Comparison of ENCODE assay signal across 9 mouse cellular contexts in genomic region chr17:67978786-67979185, GRCm38 (mm10). TPM values are rescaled to one million over a fixed set of nuclear protein-coding genes. Genes with fewer than 3 reads are reported as not detected.
A peak's percentile ranks its signal among the peaks of the same experiment; 100 is the strongest.
DNase-seq lines count a peak whose midpoint lies in the region; ATAC-seq and TF ChIP-seq lines count a peak whose summit lies in the region.
"Had no signal": no experiment of that assay in that cellular context is flagged by ENCODE, and none has a peak within 500 bp of the region (broad histone marks: within the 10 kb centered on the region; RNA-seq: fewer than 3 reads in every experiment).

No protein-coding gene starts in this region.

- no peak for TF ChIP-seq CTCF in embryonic fibroblast, embryonic 13.5 days (IDR thresholded peaks at IDR 0.05; ENCODE audit: borderline replicate concordance, insufficient read depth, low read length)
- TF ChIP-seq CTCF in liver, postnatal 0 days (IDR thresholded peaks at IDR 0.05; ENCODE audit: low read depth), result no peak

- DNase-seq in 3134 (ENCODE audit: extremely low read depth, insufficient read length, low spot score) (peak; percentile 72), MN1 (ENCODE audit: low spot score) (peak; percentile 25)
- peak; percentile 80 for DNase-seq in heart, postnatal 4 days
- DNase-seq in liver, postnatal 0 days, result peak; percentile 23
- no peak for DNase-seq in frontal cortex, postnatal 14 days (ENCODE audit: low spot score in 2 of 2)
- DNase-seq in forebrain, embryonic 10.5 days (ENCODE audit: extremely low spot score, low spot score), result no peak

- H3K4me1 ChIP-seq in embryonic fibroblast, embryonic 13.5 days (ENCODE audit: control insufficient read depth, insufficient read depth, low read length), result peaks cover 14% of the 10 kb centered on the region
- H3K4me1 ChIP-seq in liver, postnatal 0 days (ENCODE audit: insufficient read depth), result no peaks in the 10 kb centered on the region
- H3K4me1 ChIP-seq in forebrain, embryonic 10.5 days, result peaks cover 33% of the 10 kb centered on the region
- H3K4me1 ChIP-seq: liver, embryonic 15.5 days had no signal

- H3K9ac ChIP-seq in liver, postnatal 0 days (replicated peaks), result no peak overlapping the region
- H3K9ac ChIP-seq: liver, embryonic 15.5 days had no signal

- H3K27me3 ChIP-seq in liver, postnatal 0 days (ENCODE audit: insufficient read depth, low read length), result no peaks in the 10 kb centered on the region
- H3K27me3 ChIP-seq in forebrain, embryonic 10.5 days (ENCODE audit: poor library complexity, severe bottlenecking), result no peaks in the 10 kb centered on the region
- H3K27me3 ChIP-seq: liver, embryonic 15.5 days had no signal

- no peak overlapping the region for H3K4me3 ChIP-seq in embryonic fibroblast, embryonic 13.5 days (ENCODE audit: insufficient read depth, low read length)
- no peak overlapping the region for H3K4me3 ChIP-seq in liver, postnatal 0 days (ENCODE audit: low read depth, low read length)
- no peak overlapping the region for H3K4me3 ChIP-seq in forebrain, embryonic 10.5 days
- H3K4me3 ChIP-seq: liver, embryonic 15.5 days had no signal

- H3K27ac ChIP-seq in embryonic fibroblast, embryonic 13.5 days (ENCODE audit: insufficient read depth, low read length), result peak overlapping the region; percentile 80
- no peak overlapping the region for H3K27ac ChIP-seq in liver, postnatal 0 days (ENCODE audit: low read depth)
- no peak overlapping the region for H3K27ac ChIP-seq in forebrain, embryonic 10.5 days
- H3K27ac ChIP-seq: liver, embryonic 15.5 days had no signal

- no peaks in the 10 kb centered on the region for H3K36me3 ChIP-seq in liver, postnatal 0 days (replicated peaks; ENCODE audit: insufficient read depth, low read length)
- H3K36me3 ChIP-seq in forebrain, embryonic 10.5 days (replicated peaks), result no peaks in the 10 kb centered on the region
- H3K36me3 ChIP-seq: liver, embryonic 15.5 days had no signal

- no peak for TF ChIP-seq EP300 in liver, postnatal 0 days (IDR thresholded peaks at IDR 0.05; ENCODE audit: low read depth)

- 52% methylated on average over 3 of the region's 3 CpGs for WGBS in liver, postnatal 0 days (ENCODE audit: insufficient replicate concordance)
- WGBS in forebrain, embryonic 10.5 days, result 61% methylated on average over 3 of the region's 3 CpGs

- no peak overlapping the region for H3K4me2 ChIP-seq in liver, postnatal 0 days (ENCODE audit: low read depth, low read length)
- H3K4me2 ChIP-seq: liver, embryonic 15.5 days had no signal

- TF ChIP-seq POLR2A in embryonic fibroblast, embryonic 13.5 days (IDR thresholded peaks at IDR 0.05; ENCODE audit: low read depth, low read length), result no peak

- ATAC-seq in liver, postnatal 0 days, result no peak
- ATAC-seq in megakaryocyte-erythroid progenitor cell, adult 5-6 weeks (replicated peaks; ENCODE audit: low FRiP score, low TSS enrichment, poor library complexity, severe bottlenecking), result no peak

- H3K9me3 ChIP-seq in liver, postnatal 0 days (ENCODE audit: low read length), result no peaks in the 10 kb centered on the region
- no peaks in the 10 kb centered on the region for H3K9me3 ChIP-seq in forebrain, embryonic 10.5 days
- H3K9me3 ChIP-seq: liver, embryonic 15.5 days had no signal

RNA-seq across cellular contexts. Expression of gene Arhgap28, which starts 25.1 kb away (rescaled TPM):
- polyA plus RNA-seq in embryonic fibroblast, embryonic 13.5 days (2011; ENCODE audit: insufficient read length, low read depth, missing spikeins), result 21.4 and 39.2 TPM in 2 replicates
- total RNA-seq in heart, postnatal 4 days (2021), result 10 to 100 TPM; 11.8 to 12.5 TPM
- 0.48 and 0.51 TPM in 2 replicates for polyA plus RNA-seq in liver, postnatal 0 days (2015; fragmentation: Nextera tagmentation; extraction: Ambion mirVana)
- total RNA-seq in megakaryocyte-erythroid progenitor cell, adult 5-6 weeks (2014; fragmentation: Nextera tagmentation), result not detected in 2 replicates
- total RNA-seq in megakaryocyte-erythroid progenitor cell, adult 5-6 weeks (2017), result not detected in 2 replicates
- polyA plus RNA-seq in forebrain, embryonic 10.5 days (2016; fragmentation: Nextera tagmentation; extraction: Ambion mirVana), result 28.0 and 28.9 TPM in 2 replicates

Comparison
In these comparisons a context has a peak if more than half of its experiments do, and no peak if none do; other contexts are left out.
1. DNase-seq: peak in 3134 (single experiment), MN1 (single experiment), heart, postnatal 4 days (single experiment) and liver, postnatal 0 days (single experiment); none in frontal cortex, postnatal 14 days (0 of 2) and forebrain, embryonic 10.5 days (single experiment).
2. RNA of gene Arhgap28, which starts 25.1 kb away (polyA plus RNA-seq): 21.4 to 39.2 TPM in embryonic fibroblast, embryonic 13.5 days and 28.0 to 28.9 TPM in forebrain, embryonic 10.5 days; 0.48 to 0.51 TPM in liver, postnatal 0 days; every median in the first group is over 10 times any median in the second.